Mouse (Mus musculus) liver, embryonic 14.5 days (tissue): ENCODE results near the gene Lrrc42. TPM values are rescaled to one million over a fixed set of nuclear protein-coding genes. Genes with fewer than 3 reads are reported as not detected.
A peak's percentile ranks its signal among the peaks of the same experiment; 100 is the strongest.

ENCODE experiments used
- ATAC-seq: fragments of 200-750 bp; cut with Nextera tagmentation; 2 replicates; pipeline ENCODE4 v1.8.0; 2017; ENCODE audit warnings: moderate number of reproducible peaks, mild to moderate bottlenecking, moderate library complexity; ENCODE audit not compliant: insufficient read depth
- DNase-seq, 3 experiments: peaks; one replicate each; pipeline ENCODE4 v3.0.0-alpha.2; 2012 to 2013; ENCODE audit warnings: low read depth in 3 of 3, low spot score in 3 of 3
- H3K27ac ChIP-seq: fragments of 300-500 bp; sonication (generic); 2 replicates; pipeline ENCODE4 v1.5.1; 2014; ENCODE audit warnings: moderate library complexity, mild to moderate bottlenecking, control low read depth, inconsistent platforms
- H3K27me3 ChIP-seq: fragments of 300-500 bp; sonication (generic); 2 replicates; pipeline ENCODE4 v1.6.1; 2014; ENCODE audit warnings: mild to moderate bottlenecking, low read length, moderate library complexity; ENCODE audit not compliant: control insufficient read depth, insufficient read depth
- H3K36me3 ChIP-seq: fragments of 300-500 bp; sonication (generic); replicated peaks from 2 replicates; pipeline ENCODE4 v1.6.1; 2014; ENCODE audit warnings: low read depth; ENCODE audit not compliant: control insufficient read depth, insufficient read depth
- H3K4me1 ChIP-seq, 2 experiments: fragments of 200-500 bp in 1 of 2; fragments of 300-500 bp in 1 of 2; sonication (generic) in 1 of 2; replicated peaks; 2 replicates each; pipeline ENCODE4 v1.6.1; 2012 to 2014; ENCODE audit warnings: antibody characterized with exemption in 1 of 2, inconsistent platforms in 1 of 2, low read length in 1 of 2; ENCODE audit not compliant: control insufficient read depth in 2 of 2, insufficient read depth in 2 of 2
- H3K4me2 ChIP-seq: fragments of 300-500 bp; sonication (generic); 2 replicates; pipeline ENCODE4 v1.6.1; 2014; ENCODE audit warnings: low read depth, mild to moderate bottlenecking, control low read depth, moderate library complexity
- H3K4me3 ChIP-seq, 2 experiments: fragments of 200-500 bp in 1 of 2; fragments of 300-500 bp in 1 of 2; sonication (generic) in 1 of 2; 2 replicates each; pipeline ENCODE4 v1.5.1; 2012 to 2014; ENCODE audit warnings: low read depth in 2 of 2, low read length in 2 of 2, mild to moderate bottlenecking in 2 of 2, control low read depth in 1 of 2, inconsistent platforms in 1 of 2, moderate library complexity in 1 of 2; ENCODE audit not compliant: insufficient read depth in 1 of 2
- H3K9ac ChIP-seq: fragments of 300-500 bp; sonication (generic); replicated peaks from 2 replicates; pipeline ENCODE4 v1.6.1; 2014; ENCODE audit warnings: mild to moderate bottlenecking, control low read depth, moderate library complexity
- H3K9me3 ChIP-seq: fragments of 300-500 bp; sonication (generic); 2 replicates; pipeline ENCODE4 v1.6.1; 2016; ENCODE audit warnings: low read length, mixed read lengths; ENCODE audit not compliant: control insufficient read depth
- CTCF ChIP-seq: IDR thresholded peaks from 2 replicates; pipeline ENCODE4 v1.5.1; 2016; ENCODE audit warnings: antibody characterized with exemption, low read depth, control low read depth
- EP300 ChIP-seq: IDR thresholded peaks from 2 replicates; pipeline ENCODE4 v1.6.1; 2016; ENCODE audit warnings: antibody characterized with exemption, low read depth
- WGBS: fragments of 180-500 bp; shearing (Covaris S2); extraction: QIAGEN DNeasy Blood & Tissue Kit; methylation state at CpG from one replicate; pipeline ENCODE4 v1.1.7; 2014; ENCODE audit not compliant: insufficient replicate concordance; 5-methylcytosine and 5-hydroxymethylcytosine counted together
- polyA plus RNA-seq, 2 experiments: library from polyadenylated mRNA; depleted of rRNA in 1 of 2; stranded (reverse) in 1 of 2; unstranded in 1 of 2; fragments of >200 nt; fragmentation: Nextera tagmentation in 1 of 2; extraction: Ambion mirVana in 1 of 2; gene quantifications; 2 replicates each; pipeline versions ENCODE4 v1.2.1 to v1.2.3; 2012 to 2014

The Lrrc42 gene
- polyA plus RNA-seq, 2 experiments = 7.6 to 11.1 TPM

- Histone ChIP-seq H3K9ac (no peak overlapping the region), H3K27me3 (no peaks in the 10 kb centered on the region), H3K4me3 (no peak overlapping the region), H3K27ac (no peak overlapping the region), H3K9me3 (no peaks in the 10 kb centered on the region), H3K4me2 (no peak overlapping the region), H3K36me3 (no peaks in the 10 kb centered on the region), H3K4me1 (no peaks in the 10 kb centered on the region)
- DNase-seq = no peak
- no peak for TF ChIP-seq CTCF
- 75% methylated on average over 8 of the region's 8 CpGs for WGBS
- ATAC-seq = no peak
Measured at GRCm38 (mm10) chr4:107286386-107286785, 33.1 kb upstream of the Lrrc42 start.

GRCm38 (mm10) chr4:107285446-107286200 is 32.3 kb upstream of the Lrrc42 start:
- ATAC-seq = no peak
- H3K9ac ChIP-seq = no peak overlapping the region
- no peak overlapping the region for H3K4me2 ChIP-seq
- no peaks in the 10 kb centered on the region for H3K36me3 ChIP-seq
- no peak overlapping the region for H3K4me3 ChIP-seq
- peak in 1 of 3 experiments; percentile 17 for DNase-seq
- H3K27ac ChIP-seq = no peak overlapping the region
- no peaks in the 10 kb centered on the region for H3K9me3 ChIP-seq
- TF ChIP-seq CTCF (no peak), EP300 (no peak)
- H3K4me1 ChIP-seq = no peaks in the 10 kb centered on the region
- H3K27me3 ChIP-seq = no peaks in the 10 kb centered on the region
- 56% methylated on average over 3 of the region's 3 CpGs for WGBS

- no peaks in the 10 kb centered on the region for H3K9me3 ChIP-seq
- H3K36me3 ChIP-seq = no peaks in the 10 kb centered on the region
- TF ChIP-seq EP300 = no peak
- TF ChIP-seq CTCF = no peak
- H3K4me2 ChIP-seq = no peak overlapping the region
- no peak overlapping the region for H3K9ac ChIP-seq
- H3K27me3 ChIP-seq = no peaks in the 10 kb centered on the region
- no peak overlapping the region for H3K4me3 ChIP-seq
- DNase-seq (no peak), ATAC-seq (no peak)
- H3K27ac ChIP-seq = no peak overlapping the region
- H3K4me1 ChIP-seq = no peaks in the 10 kb centered on the region
- WGBS = 65% methylated on average over 7 of the region's 7 CpGs
Measured at GRCm38 (mm10) chr4:107280843-107281475, 27.6 kb upstream of the Lrrc42 start.

GRCm38 (mm10) chr4:107278188-107278707 is 24.9 kb upstream of the Lrrc42 start:
- Histone ChIP-seq H3K27ac (no peak overlapping the region), H3K9me3 (no peaks in the 10 kb centered on the region), H3K9ac (no peak overlapping the region), H3K4me3 (no peak overlapping the region), H3K4me2 (no peak overlapping the region), H3K4me1 (no peaks in the 10 kb centered on the region), H3K36me3 (no peaks in the 10 kb centered on the region), H3K27me3 (no peaks in the 10 kb centered on the region)
- no peak for TF ChIP-seq CTCF
- TF ChIP-seq EP300 = no peak
- ATAC-seq (no peak), DNase-seq (no peak)
- 48% methylated on average over 8 of the region's 8 CpGs for WGBS

GRCm38 (mm10) chr4:107274511-107274910 is 21.2 kb upstream of the Lrrc42 start:
- Histone ChIP-seq H3K27ac (no peak overlapping the region), H3K4me3 (no peak overlapping the region), H3K9me3 (no peaks in the 10 kb centered on the region), H3K4me1 (no peaks in the 10 kb centered on the region), H3K9ac (no peak overlapping the region), H3K27me3 (no peaks in the 10 kb centered on the region), H3K36me3 (no peaks in the 10 kb centered on the region), H3K4me2 (no peak overlapping the region)
- WGBS = 65% methylated on average over 5 of the region's 5 CpGs
- no peak for DNase-seq
- no peak for ATAC-seq
- TF ChIP-seq CTCF (no peak), EP300 (no peak)
